Mouse (Mus musculus): ENCODE measurements at regions not wholly inside any gene's neighbourhood (a gene's known extent, or its start where the extent isn't known, plus 50 kb on each side); places are given as distances from the start of the nearest gene placed in this dataset.

- Histone ChIP-seq H3K4me3 (ENCODE audit: insufficient read depth in 1 of 2, low read depth in 1 of 2, low read length in 2 of 2, poor library complexity in 1 of 2, severe bottlenecking in 1 of 2) (no peak overlapping the region), H3K9me3 (ENCODE audit: control insufficient read depth, insufficient read depth, low read depth, low read length) (no peaks in the 10 kb centered on the region), H3K4me1 (ENCODE audit: control insufficient read depth in 2 of 2, insufficient read depth in 2 of 2, low read length in 2 of 2, poor library complexity in 1 of 2) (no peaks in the 10 kb centered on the region), H3K36me3 (ENCODE audit: control insufficient read depth, insufficient read depth, low read length, poor library complexity, severe bottlenecking) (no peaks in the 10 kb centered on the region), H3K9ac (ENCODE audit: insufficient read depth, low read depth, low read length, poor library complexity, severe bottlenecking) (no peak overlapping the region), H3K27ac (ENCODE audit: insufficient read depth, low read depth, low read length, poor library complexity, severe bottlenecking) (no peak overlapping the region)
- DNase-seq (ENCODE audit: low read depth, low spot score) = no peak
- TF ChIP-seq ZC3H11A (IDR thresholded peaks at IDR 0.05; ENCODE audit: borderline replicate concordance, low read depth, low read length) = no peak
- no peak for TF ChIP-seq MAFK (IDR thresholded peaks at IDR 0.05; ENCODE audit: insufficient read depth, low read depth, low read length)
- TF ChIP-seq ZNF384 (IDR thresholded peaks at IDR 0.05; ENCODE audit: low read depth, low read length) = no peak
- TF ChIP-seq HCFC1 (IDR thresholded peaks at IDR 0.05; ENCODE audit: borderline replicate concordance, insufficient read depth, low read length) = no peak
- no peak for TF ChIP-seq CHD2 (IDR thresholded peaks at IDR 0.05; ENCODE audit: low read depth, low read length)
- in situ Hi-C loops (cut with MboI; ENCODE audit: low sequenced_read_pairs in 2 of 2, unreplicated experiment in 2 of 2) = no loop called here
These were observed 100.6 kb upstream of the Zfp42 start for GRCm38 (mm10) chr8:43407332-43407731.

DNA sequence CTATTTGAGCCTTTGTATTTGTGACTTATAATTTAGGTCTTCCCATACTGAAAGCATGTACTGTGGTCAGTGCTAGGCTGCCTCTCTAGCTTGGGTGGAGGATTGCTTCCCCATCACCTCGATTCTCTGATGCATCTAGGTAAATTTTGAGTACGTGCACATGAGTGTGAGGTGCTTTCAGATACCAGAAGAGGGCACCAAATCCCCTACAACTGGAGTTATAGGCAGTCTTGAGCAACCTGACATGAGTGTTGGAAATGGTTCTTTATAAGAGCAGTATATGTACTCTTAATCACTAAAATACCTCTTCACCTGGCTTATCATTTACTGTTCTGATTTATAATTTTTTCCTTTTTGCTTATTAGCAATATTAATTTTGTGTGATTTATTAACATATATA is 86.3 kb upstream of the Zfp42 start:
- TF ChIP-seq ZC3H11A (IDR thresholded peaks at IDR 0.05; ENCODE audit: borderline replicate concordance, low read depth, low read length) (peak; percentile 54; the same call in 1 of the 2 replicates), MAFK (IDR thresholded peaks at IDR 0.05; ENCODE audit: insufficient read depth, low read depth, low read length) (no peak)
- no peaks in the 10 kb centered on the region for H3K9me3 ChIP-seq (ENCODE audit: control insufficient read depth, insufficient read depth, low read depth, low read length)
- H3K9ac ChIP-seq (ENCODE audit: insufficient read depth, low read depth, low read length, poor library complexity, severe bottlenecking) = no peak overlapping the region
- no peak overlapping the region for H3K4me3 ChIP-seq (ENCODE audit: insufficient read depth in 1 of 2, low read depth in 1 of 2, low read length in 2 of 2, poor library complexity in 1 of 2, severe bottlenecking in 1 of 2)
- H3K36me3 ChIP-seq (ENCODE audit: control insufficient read depth, insufficient read depth, low read length, poor library complexity, severe bottlenecking) = no peaks in the 10 kb centered on the region
- DNase-seq (ENCODE audit: low read depth, low spot score) = peak; percentile 59
- H3K4me1 ChIP-seq (ENCODE audit: control insufficient read depth in 2 of 2, insufficient read depth in 2 of 2, low read length in 2 of 2, poor library complexity in 1 of 2) = no peaks in the 10 kb centered on the region
- in situ Hi-C loops (cut with MboI; ENCODE audit: low sequenced_read_pairs in 2 of 2, unreplicated experiment in 2 of 2) = no loop called here
- no peak overlapping the region for H3K27ac ChIP-seq (ENCODE audit: insufficient read depth, low read depth, low read length, poor library complexity, severe bottlenecking)

GRCm38 (mm10) chr8:43390422-43391170 is 83.8 kb upstream of the Zfp42 start:
- no peak for TF ChIP-seq MAFK (IDR thresholded peaks at IDR 0.05; ENCODE audit: insufficient read depth, low read depth, low read length)
- TF ChIP-seq HCFC1 (IDR thresholded peaks at IDR 0.05; ENCODE audit: borderline replicate concordance, insufficient read depth, low read length) = no peak
- TF ChIP-seq ZNF384 (IDR thresholded peaks at IDR 0.05; ENCODE audit: low read depth, low read length) = no peak
- no peak for TF ChIP-seq CHD2 (IDR thresholded peaks at IDR 0.05; ENCODE audit: low read depth, low read length)
- no peak for TF ChIP-seq ZC3H11A (IDR thresholded peaks at IDR 0.05; ENCODE audit: borderline replicate concordance, low read depth, low read length)
- DNase-seq (ENCODE audit: low read depth, low spot score) = no peak
- in situ Hi-C loops (cut with MboI; ENCODE audit: low sequenced_read_pairs in 2 of 2, unreplicated experiment in 2 of 2) = no loop called here
- no peaks in the 10 kb centered on the region for H3K9me3 ChIP-seq (ENCODE audit: control insufficient read depth, insufficient read depth, low read depth, low read length)
- H3K9ac ChIP-seq (ENCODE audit: insufficient read depth, low read depth, low read length, poor library complexity, severe bottlenecking) = no peak overlapping the region
- H3K27ac ChIP-seq (ENCODE audit: insufficient read depth, low read depth, low read length, poor library complexity, severe bottlenecking) = no peak overlapping the region
- no peak overlapping the region for H3K4me3 ChIP-seq (ENCODE audit: insufficient read depth in 1 of 2, low read depth in 1 of 2, low read length in 2 of 2, poor library complexity in 1 of 2, severe bottlenecking in 1 of 2)
- no peaks in the 10 kb centered on the region for H3K36me3 ChIP-seq (ENCODE audit: control insufficient read depth, insufficient read depth, low read length, poor library complexity, severe bottlenecking)
- no peaks in the 10 kb centered on the region for H3K4me1 ChIP-seq (ENCODE audit: control insufficient read depth in 2 of 2, insufficient read depth in 2 of 2, low read length in 2 of 2, poor library complexity in 1 of 2)

Measured in ES-E14 (cell line).